Mouse (Mus musculus): ENCODE measurements at regions not wholly inside any gene's neighbourhood (a gene's known extent, or its start where the extent isn't known, plus 50 kb on each side); places are given as distances from the start of the nearest gene placed in this dataset.

- TF ChIP-seq CTCF (IDR thresholded peaks at IDR 0.05; ENCODE audit: low read depth) (no peak), EP300 (IDR thresholded peaks at IDR 0.05; ENCODE audit: low read depth) (no peak)
- Histone ChIP-seq H3K27ac (no peak overlapping the region), H3K9ac (replicated peaks) (no peak overlapping the region), H3K4me1 (replicated peaks; ENCODE audit: control insufficient read depth in 2 of 2, insufficient read depth in 2 of 2, low read length in 1 of 2) (no peaks in the 10 kb centered on the region), H3K36me3 (replicated peaks; ENCODE audit: control insufficient read depth, insufficient read depth, low read depth) (no peaks in the 10 kb centered on the region), H3K27me3 (ENCODE audit: control insufficient read depth, insufficient read depth, low read length) (no peaks in the 10 kb centered on the region; the same call in 1 of the 2 replicates), H3K4me3 (ENCODE audit: insufficient read depth in 1 of 2, low read depth in 2 of 2, low read length in 2 of 2) (no peak overlapping the region), H3K4me2 (ENCODE audit: low read depth) (no peak overlapping the region), H3K9me3 (ENCODE audit: control insufficient read depth, low read length) (no peaks in the 10 kb centered on the region)
- ATAC-seq (ENCODE audit: insufficient read depth) = no peak
- DNase-seq (ENCODE audit: low read depth in 3 of 3, low spot score in 3 of 3) = no peak
- 68% methylated on average over 12 of the region's 12 CpGs for WGBS (ENCODE audit: insufficient replicate concordance)
Observed at GRCm38 (mm10) chr17:85867945-85868616, 180.0 kb upstream of the Six2 start.

GRCm38 (mm10) chr17:85866581-85866980 lies 178.5 kb upstream of the Six2 start:
- no peak overlapping the region for H3K4me3 ChIP-seq (ENCODE audit: insufficient read depth in 1 of 2, low read depth in 2 of 2, low read length in 2 of 2)
- H3K9ac ChIP-seq (replicated peaks) = no peak overlapping the region
- 55% methylated on average over 3 of the region's 3 CpGs for WGBS (ENCODE audit: insufficient replicate concordance)
- H3K27me3 ChIP-seq (ENCODE audit: control insufficient read depth, insufficient read depth, low read length) = no peaks in the 10 kb centered on the region; the same call in 1 of the 2 replicates
- H3K4me1 ChIP-seq (replicated peaks; ENCODE audit: control insufficient read depth in 2 of 2, insufficient read depth in 2 of 2, low read length in 1 of 2) = no peaks in the 10 kb centered on the region
- H3K36me3 ChIP-seq (replicated peaks; ENCODE audit: control insufficient read depth, insufficient read depth, low read depth) = no peaks in the 10 kb centered on the region
- no peak overlapping the region for H3K4me2 ChIP-seq (ENCODE audit: low read depth)
- no peak for ATAC-seq (ENCODE audit: insufficient read depth)
- H3K9me3 ChIP-seq (ENCODE audit: control insufficient read depth, low read length) = no peaks in the 10 kb centered on the region
- DNase-seq (ENCODE audit: low read depth in 3 of 3, low spot score in 3 of 3) = no peak
- no peak for TF ChIP-seq EP300 (IDR thresholded peaks at IDR 0.05; ENCODE audit: low read depth)
- TF ChIP-seq CTCF (IDR thresholded peaks at IDR 0.05; ENCODE audit: low read depth) = no peak
- H3K27ac ChIP-seq = no peak overlapping the region

- H3K4me1 ChIP-seq (replicated peaks; ENCODE audit: control insufficient read depth in 2 of 2, insufficient read depth in 2 of 2, low read length in 1 of 2) = no peaks in the 10 kb centered on the region
- H3K27me3 ChIP-seq (ENCODE audit: control insufficient read depth, insufficient read depth, low read length) = no peaks in the 10 kb centered on the region
- H3K9ac ChIP-seq (replicated peaks) = no peak overlapping the region
- ATAC-seq (ENCODE audit: insufficient read depth) = no peak
- no peaks in the 10 kb centered on the region for H3K9me3 ChIP-seq (ENCODE audit: control insufficient read depth, low read length)
- no peak overlapping the region for H3K4me3 ChIP-seq (ENCODE audit: insufficient read depth in 1 of 2, low read depth in 2 of 2, low read length in 2 of 2)
- no peak for DNase-seq (ENCODE audit: low read depth in 3 of 3, low spot score in 3 of 3)
- no peaks in the 10 kb centered on the region for H3K36me3 ChIP-seq (replicated peaks; ENCODE audit: control insufficient read depth, insufficient read depth, low read depth)
- 62% methylated on average over 4 of the region's 4 CpGs for WGBS (ENCODE audit: insufficient replicate concordance)
- H3K27ac ChIP-seq = no peak overlapping the region
- H3K4me2 ChIP-seq (ENCODE audit: low read depth) = no peak overlapping the region
- TF ChIP-seq CTCF (IDR thresholded peaks at IDR 0.05; ENCODE audit: low read depth) (no peak), EP300 (IDR thresholded peaks at IDR 0.05; ENCODE audit: low read depth) (no peak)
Observed at GRCm38 (mm10) chr17:85865940-85866339, 177.9 kb upstream of the Six2 start.

GRCm38 (mm10) chr17:85861328-85861727 lies 173.3 kb upstream of the Six2 start:
- DNase-seq (ENCODE audit: low read depth in 3 of 3, low spot score in 3 of 3) (no peak), ATAC-seq (ENCODE audit: insufficient read depth) (no peak)
- 77% methylated on average over 9 of the region's 9 CpGs for WGBS (ENCODE audit: insufficient replicate concordance)
- Histone ChIP-seq H3K4me1 (replicated peaks; ENCODE audit: control insufficient read depth in 2 of 2, insufficient read depth in 2 of 2, low read length in 1 of 2) (no peaks in the 10 kb centered on the region), H3K4me3 (ENCODE audit: insufficient read depth in 1 of 2, low read depth in 2 of 2, low read length in 2 of 2) (no peak overlapping the region), H3K27ac (no peak overlapping the region), H3K36me3 (replicated peaks; ENCODE audit: control insufficient read depth, insufficient read depth, low read depth) (no peaks in the 10 kb centered on the region), H3K27me3 (ENCODE audit: control insufficient read depth, insufficient read depth, low read length) (no peaks in the 10 kb centered on the region; the same call in 1 of the 2 replicates), H3K4me2 (ENCODE audit: low read depth) (no peak overlapping the region), H3K9me3 (ENCODE audit: control insufficient read depth, low read length) (no peaks in the 10 kb centered on the region), H3K9ac (replicated peaks) (no peak overlapping the region)
- no peak for TF ChIP-seq CTCF (IDR thresholded peaks at IDR 0.05; ENCODE audit: low read depth)
- TF ChIP-seq EP300 (IDR thresholded peaks at IDR 0.05; ENCODE audit: low read depth) = no peak

GRCm38 (mm10) chr17:85860797-85861196 lies 172.7 kb upstream of the Six2 start:
- no peak overlapping the region for H3K27ac ChIP-seq
- H3K36me3 ChIP-seq (replicated peaks; ENCODE audit: control insufficient read depth, insufficient read depth, low read depth) = no peaks in the 10 kb centered on the region
- H3K9ac ChIP-seq (replicated peaks) = no peak overlapping the region
- ATAC-seq (ENCODE audit: insufficient read depth) = no peak
- DNase-seq (ENCODE audit: low read depth in 3 of 3, low spot score in 3 of 3) = no peak
- H3K27me3 ChIP-seq (ENCODE audit: control insufficient read depth, insufficient read depth, low read length) = no peaks in the 10 kb centered on the region; the same call in 1 of the 2 replicates
- no peaks in the 10 kb centered on the region for H3K4me1 ChIP-seq (replicated peaks; ENCODE audit: control insufficient read depth in 2 of 2, insufficient read depth in 2 of 2, low read length in 1 of 2)
- no peak overlapping the region for H3K4me2 ChIP-seq (ENCODE audit: low read depth)
- H3K4me3 ChIP-seq (ENCODE audit: insufficient read depth in 1 of 2, low read depth in 2 of 2, low read length in 2 of 2) = no peak overlapping the region
- no peak for TF ChIP-seq CTCF (IDR thresholded peaks at IDR 0.05; ENCODE audit: low read depth)
- no peak for TF ChIP-seq EP300 (IDR thresholded peaks at IDR 0.05; ENCODE audit: low read depth)
- 48% methylated on average over 4 of the region's 4 CpGs for WGBS (ENCODE audit: insufficient replicate concordance)
- H3K9me3 ChIP-seq (ENCODE audit: control insufficient read depth, low read length) = no peaks in the 10 kb centered on the region
